Mouse (Mus musculus): ENCODE data around the gene Eif2b3. TPM values are rescaled to one million over a fixed set of nuclear protein-coding genes. Genes with fewer than 3 reads are reported as not detected.

The Eif2b3 gene
- polyA plus RNA-seq, 1 experiment from 2014 or later = 43.7 TPM

- WGBS = 87% methylated on average over 5 of the region's 5 CpGs
- Histone ChIP-seq H3K27ac (ENCODE audit: low read length) (no peak overlapping the region), H3K4me2 (replicated peaks; ENCODE audit: low read depth, low read length) (no peak overlapping the region), H3K9ac (replicated peaks; ENCODE audit: low read depth, low read length) (no peak overlapping the region), H3K4me3 (ENCODE audit: low read depth, low read length) (no peak overlapping the region), H3K36me3 (ENCODE audit: control insufficient read depth, insufficient read depth, low read length) (peaks cover 10% of the 10 kb centered on the region), H3K4me1 (ENCODE audit: control insufficient read depth, insufficient read depth, low read length) (no peaks in the 10 kb centered on the region), H3K27me3 (ENCODE audit: control insufficient read depth, insufficient read depth, low read length) (no peaks in the 10 kb centered on the region), H3K9me3 (ENCODE audit: control insufficient read depth, low read depth, low read length) (no peaks in the 10 kb centered on the region)
- no peak for ATAC-seq (ENCODE audit: insufficient number of reproducible peaks, insufficient read depth, low FRiP score, low read depth)
These were observed 96.4 kb downstream of the Eif2b3 start for GRCm38 (mm10) chr4:117115592-117115991.

- no peak for ATAC-seq (ENCODE audit: insufficient number of reproducible peaks, insufficient read depth, low FRiP score, low read depth)
- H3K4me2 ChIP-seq (replicated peaks; ENCODE audit: low read depth, low read length) = no peak overlapping the region
- peaks cover 10% of the 10 kb centered on the region for H3K36me3 ChIP-seq (ENCODE audit: control insufficient read depth, insufficient read depth, low read length)
- WGBS = 93% methylated on average over 7 of the region's 7 CpGs
- no peak overlapping the region for H3K4me3 ChIP-seq (ENCODE audit: low read depth, low read length)
- H3K9ac ChIP-seq (replicated peaks; ENCODE audit: low read depth, low read length) = no peak overlapping the region
- H3K27ac ChIP-seq (ENCODE audit: low read length) = no peak overlapping the region
- no peaks in the 10 kb centered on the region for H3K9me3 ChIP-seq (ENCODE audit: control insufficient read depth, low read depth, low read length)
- H3K4me1 ChIP-seq (ENCODE audit: control insufficient read depth, insufficient read depth, low read length) = no peaks in the 10 kb centered on the region
- no peaks in the 10 kb centered on the region for H3K27me3 ChIP-seq (ENCODE audit: control insufficient read depth, insufficient read depth, low read length)
These were observed 98.7 kb downstream of the Eif2b3 start for GRCm38 (mm10) chr4:117117931-117118330.

GRCm38 (mm10) chr4:117119636-117120035, 100.4 kb downstream of the Eif2b3 start:
- Histone ChIP-seq H3K9ac (replicated peaks; ENCODE audit: low read depth, low read length) (peak overlapping the region; percentile 47), H3K4me2 (replicated peaks; ENCODE audit: low read depth, low read length) (peak overlapping the region; percentile 93), H3K4me1 (ENCODE audit: control insufficient read depth, insufficient read depth, low read length) (peaks cover under 1% of the 10 kb centered on the region), H3K36me3 (ENCODE audit: control insufficient read depth, insufficient read depth, low read length) (peaks cover 4% of the 10 kb centered on the region; the same call in 1 of the 2 replicates), H3K9me3 (ENCODE audit: control insufficient read depth, low read depth, low read length) (no peaks in the 10 kb centered on the region), H3K4me3 (ENCODE audit: low read depth, low read length) (peak overlapping the region; percentile 49), H3K27ac (ENCODE audit: low read length) (peak overlapping the region; percentile 83; the same call in 1 of the 2 replicates), H3K27me3 (ENCODE audit: control insufficient read depth, insufficient read depth, low read length) (no peaks in the 10 kb centered on the region)
- 71% methylated on average over 5 of the region's 5 CpGs for WGBS
- ATAC-seq (ENCODE audit: insufficient number of reproducible peaks, insufficient read depth, low FRiP score, low read depth) = no peak

- H3K4me3 ChIP-seq (ENCODE audit: low read depth, low read length) = peak overlapping the region; percentile 49
- WGBS = 5% methylated on average over 10 of the region's 10 CpGs
- H3K36me3 ChIP-seq (ENCODE audit: control insufficient read depth, insufficient read depth, low read length) = no peaks in the 10 kb centered on the region
- no peaks in the 10 kb centered on the region for H3K27me3 ChIP-seq (ENCODE audit: control insufficient read depth, insufficient read depth, low read length)
- no peak for ATAC-seq (ENCODE audit: insufficient number of reproducible peaks, insufficient read depth, low FRiP score, low read depth)
- H3K9me3 ChIP-seq (ENCODE audit: control insufficient read depth, low read depth, low read length) = no peaks in the 10 kb centered on the region
- H3K4me1 ChIP-seq (ENCODE audit: control insufficient read depth, insufficient read depth, low read length) = peaks cover 5% of the 10 kb centered on the region
- H3K4me2 ChIP-seq (replicated peaks; ENCODE audit: low read depth, low read length) = peak overlapping the region; percentile 93
- H3K9ac ChIP-seq (replicated peaks; ENCODE audit: low read depth, low read length) = peak overlapping the region; percentile 47
- peak overlapping the region; percentile 83 for H3K27ac ChIP-seq (ENCODE audit: low read length)
These were observed 100.8 kb downstream of the Eif2b3 start for GRCm38 (mm10) chr4:117120052-117120444.

GRCm38 (mm10) chr4:117120445-117121414, 101.5 kb downstream of the Eif2b3 start:
- WGBS = under 1% methylated on average over 69 of the region's 69 CpGs
- Histone ChIP-seq H3K4me3 (ENCODE audit: low read depth, low read length) (peak overlapping the region; percentile 49), H3K27me3 (ENCODE audit: control insufficient read depth, insufficient read depth, low read length) (no peaks in the 10 kb centered on the region), H3K27ac (ENCODE audit: low read length) (peak overlapping the region; percentile 83), H3K9me3 (ENCODE audit: control insufficient read depth, low read depth, low read length) (no peaks in the 10 kb centered on the region), H3K4me2 (replicated peaks; ENCODE audit: low read depth, low read length) (peak overlapping the region; percentile 93), H3K4me1 (ENCODE audit: control insufficient read depth, insufficient read depth, low read length) (peaks cover 11% of the 10 kb centered on the region), H3K36me3 (ENCODE audit: control insufficient read depth, insufficient read depth, low read length) (no peaks in the 10 kb centered on the region), H3K9ac (replicated peaks; ENCODE audit: low read depth, low read length) (peak overlapping the region; percentile 49)
- ATAC-seq (ENCODE audit: insufficient number of reproducible peaks, insufficient read depth, low FRiP score, low read depth) = peak; percentile 93

GRCm38 (mm10) chr4:117122209-117122608, 103.0 kb downstream of the Eif2b3 start:
- Histone ChIP-seq H3K9ac (replicated peaks; ENCODE audit: low read depth, low read length) (no peak overlapping the region), H3K9me3 (ENCODE audit: control insufficient read depth, low read depth, low read length) (no peaks in the 10 kb centered on the region), H3K4me1 (ENCODE audit: control insufficient read depth, insufficient read depth, low read length) (peaks cover 16% of the 10 kb centered on the region), H3K4me3 (ENCODE audit: low read depth, low read length) (no peak overlapping the region), H3K27me3 (ENCODE audit: control insufficient read depth, insufficient read depth, low read length) (no peaks in the 10 kb centered on the region), H3K4me2 (replicated peaks; ENCODE audit: low read depth, low read length) (no peak overlapping the region), H3K27ac (ENCODE audit: low read length) (no peak overlapping the region), H3K36me3 (ENCODE audit: control insufficient read depth, insufficient read depth, low read length) (no peaks in the 10 kb centered on the region)
- 86% methylated on average over 4 of the region's 4 CpGs for WGBS
- ATAC-seq (ENCODE audit: insufficient number of reproducible peaks, insufficient read depth, low FRiP score, low read depth) = no peak

- H3K36me3 ChIP-seq (ENCODE audit: control insufficient read depth, insufficient read depth, low read length) = no peaks in the 10 kb centered on the region
- H3K4me1 ChIP-seq (ENCODE audit: control insufficient read depth, insufficient read depth, low read length) = peaks cover 16% of the 10 kb centered on the region
- H3K27me3 ChIP-seq (ENCODE audit: control insufficient read depth, insufficient read depth, low read length) = no peaks in the 10 kb centered on the region
- H3K4me2 ChIP-seq (replicated peaks; ENCODE audit: low read depth, low read length) = no peak overlapping the region
- ATAC-seq (ENCODE audit: insufficient number of reproducible peaks, insufficient read depth, low FRiP score, low read depth) = no peak
- no peak overlapping the region for H3K9ac ChIP-seq (replicated peaks; ENCODE audit: low read depth, low read length)
- H3K27ac ChIP-seq (ENCODE audit: low read length) = no peak overlapping the region
- H3K9me3 ChIP-seq (ENCODE audit: control insufficient read depth, low read depth, low read length) = no peaks in the 10 kb centered on the region
- 75% methylated on average over 7 of the region's 9 CpGs for WGBS
- no peak overlapping the region for H3K4me3 ChIP-seq (ENCODE audit: low read depth, low read length)
These were observed 104.5 kb downstream of the Eif2b3 start for GRCm38 (mm10) chr4:117123546-117124217.

- WGBS = 76% methylated on average over 3 of the region's 3 CpGs
- H3K4me2 ChIP-seq (replicated peaks; ENCODE audit: low read depth, low read length) = no peak overlapping the region
- no peak for ATAC-seq (ENCODE audit: insufficient number of reproducible peaks, insufficient read depth, low FRiP score, low read depth)
- H3K4me3 ChIP-seq (ENCODE audit: low read depth, low read length) = no peak overlapping the region
- H3K27me3 ChIP-seq (ENCODE audit: control insufficient read depth, insufficient read depth, low read length) = no peaks in the 10 kb centered on the region
- peaks cover 16% of the 10 kb centered on the region for H3K4me1 ChIP-seq (ENCODE audit: control insufficient read depth, insufficient read depth, low read length)
- peak overlapping the region; percentile 88; the same call in 1 of the 2 replicates for H3K27ac ChIP-seq (ENCODE audit: low read length)
- H3K9me3 ChIP-seq (ENCODE audit: control insufficient read depth, low read depth, low read length) = no peaks in the 10 kb centered on the region
- H3K9ac ChIP-seq (replicated peaks; ENCODE audit: low read depth, low read length) = no peak overlapping the region
- 0 out of 2 replicates have a peak, but pooled peaks cover 3% of the 10 kb centered on the region for H3K36me3 ChIP-seq (ENCODE audit: control insufficient read depth, insufficient read depth, low read length)
These were observed 105.0 kb downstream of the Eif2b3 start for GRCm38 (mm10) chr4:117124218-117124517.

All from stomach, embryonic 14.5 days (tissue).